Mouse (Mus musculus) kidney, postnatal 4 days (tissue): ENCODE results near the gene Ss18l1.

Experiments used
- DNase-seq, 2 experiments: peaks; one replicate each; pipeline ENCODE4 v3.0.0; 2021; ENCODE audit warnings: mixed read lengths in 2 of 2

Ss18l1 gene

GRCm38 (mm10) chr2:180087472-180087871 lies 45.2 kb downstream of the Ss18l1 start:
- no peak for DNase-seq

DNA sequence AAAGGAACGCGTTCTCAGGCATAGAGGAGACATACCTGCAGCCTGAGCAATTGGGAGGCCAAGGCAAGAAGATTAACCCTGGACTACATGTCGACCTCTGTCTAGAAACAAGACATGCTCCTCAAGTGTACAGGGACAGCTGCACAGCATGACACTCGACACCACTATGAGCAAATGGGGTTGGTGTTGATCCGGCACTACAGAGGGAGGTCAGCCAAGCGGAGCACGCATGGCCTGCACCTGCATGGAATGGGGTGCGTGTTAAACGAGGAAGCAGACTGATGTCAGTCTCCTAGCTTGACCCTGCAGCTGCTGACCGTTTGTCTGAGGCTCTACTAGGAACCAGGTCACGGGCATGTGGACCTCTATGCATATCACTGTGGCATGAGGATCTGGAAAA lies 48.0 kb downstream of the Ss18l1 start:
- DNase-seq = no peak

DNA sequence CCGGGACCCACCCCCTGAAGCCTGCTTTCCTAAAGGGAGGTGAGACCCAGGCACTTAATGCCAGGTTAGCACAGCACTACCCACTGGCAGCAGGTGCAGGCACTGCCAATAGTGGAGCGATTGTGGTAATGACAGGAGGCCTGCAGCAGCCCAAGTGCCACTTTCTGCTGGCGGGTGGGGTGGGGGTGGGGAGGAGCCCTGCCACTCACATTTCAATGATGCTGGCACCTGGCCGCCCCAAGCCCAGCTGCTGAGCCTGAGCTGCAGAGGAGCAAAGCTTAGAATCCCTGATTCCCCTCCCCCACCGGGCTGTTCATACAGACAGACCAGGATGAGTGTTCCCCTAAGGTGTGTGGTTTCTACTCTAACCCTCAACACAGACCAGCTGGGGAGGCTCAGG lies 53.4 kb downstream of the Ss18l1 start:
- DNase-seq = no peak

GRCm38 (mm10) chr2:180097585-180097984 lies 55.3 kb downstream of the Ss18l1 start:
- DNase-seq = no peak

DNA sequence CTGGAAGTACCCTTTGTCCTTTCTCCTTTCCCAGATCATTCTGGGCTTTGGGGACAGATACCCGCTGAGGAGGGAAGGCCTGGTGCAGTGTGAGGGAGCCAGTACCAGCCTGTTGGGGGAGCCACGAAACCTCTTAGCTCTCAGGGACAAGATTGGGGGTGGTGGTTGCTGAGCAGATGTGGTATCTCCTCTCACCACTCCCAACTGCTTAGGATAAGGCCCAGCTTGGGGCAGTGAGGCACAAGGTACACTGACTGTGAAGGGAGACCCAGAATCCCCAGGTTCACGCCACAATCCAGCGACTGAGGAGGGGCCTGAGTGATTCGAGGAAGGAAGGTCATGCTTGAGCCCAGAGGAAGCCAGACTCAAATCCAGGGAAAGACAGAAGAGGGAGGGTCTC lies 55.9 kb downstream of the Ss18l1 start:
- DNase-seq = no peak

GRCm38 (mm10) chr2:180099529-180099928 lies 57.2 kb downstream of the Ss18l1 start:
- peak; percentile 35 to 48 for DNase-seq

DNA sequence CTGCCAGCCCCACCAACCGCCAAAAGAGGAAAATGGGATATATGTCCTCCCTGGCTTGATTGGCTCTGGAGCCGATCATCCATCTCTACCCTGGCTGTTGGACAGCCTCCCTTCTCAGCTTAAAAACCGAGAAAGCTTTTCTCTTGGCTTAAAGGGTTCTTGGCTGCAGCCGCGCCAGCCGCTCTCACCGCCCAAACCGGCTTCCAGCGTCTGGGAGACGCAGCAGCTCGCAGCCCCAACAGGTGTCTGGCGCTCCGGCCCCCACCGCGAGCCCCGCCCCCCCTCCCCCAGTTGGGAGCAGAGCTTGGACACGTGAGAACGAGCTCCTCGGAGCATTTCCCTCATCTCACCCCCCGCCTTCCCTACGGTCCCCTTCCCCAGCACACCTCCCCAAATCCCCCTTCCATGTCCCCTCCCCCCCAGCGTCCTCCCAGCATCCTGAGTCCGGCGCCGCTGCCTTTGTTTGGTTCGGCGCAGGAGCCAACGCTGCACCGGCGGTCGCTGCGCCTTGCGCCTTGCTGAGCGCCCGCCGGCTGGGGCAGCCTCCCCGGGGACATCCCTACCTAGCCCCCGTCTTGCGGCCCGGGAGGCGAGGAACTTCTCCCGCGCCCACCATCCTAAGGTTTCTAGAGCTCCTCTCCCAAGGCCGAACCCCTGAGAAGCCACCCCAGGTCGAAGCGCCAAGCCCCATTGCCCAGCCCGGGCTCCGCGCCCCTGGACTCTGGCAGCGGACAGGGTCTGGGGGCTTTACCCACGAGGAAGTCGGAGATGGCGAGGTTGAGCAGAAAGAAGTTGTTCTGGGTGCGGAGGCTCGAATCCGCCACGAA lies 61.1 kb downstream of the Ss18l1 start:
- DNase-seq = no peak

DNA sequence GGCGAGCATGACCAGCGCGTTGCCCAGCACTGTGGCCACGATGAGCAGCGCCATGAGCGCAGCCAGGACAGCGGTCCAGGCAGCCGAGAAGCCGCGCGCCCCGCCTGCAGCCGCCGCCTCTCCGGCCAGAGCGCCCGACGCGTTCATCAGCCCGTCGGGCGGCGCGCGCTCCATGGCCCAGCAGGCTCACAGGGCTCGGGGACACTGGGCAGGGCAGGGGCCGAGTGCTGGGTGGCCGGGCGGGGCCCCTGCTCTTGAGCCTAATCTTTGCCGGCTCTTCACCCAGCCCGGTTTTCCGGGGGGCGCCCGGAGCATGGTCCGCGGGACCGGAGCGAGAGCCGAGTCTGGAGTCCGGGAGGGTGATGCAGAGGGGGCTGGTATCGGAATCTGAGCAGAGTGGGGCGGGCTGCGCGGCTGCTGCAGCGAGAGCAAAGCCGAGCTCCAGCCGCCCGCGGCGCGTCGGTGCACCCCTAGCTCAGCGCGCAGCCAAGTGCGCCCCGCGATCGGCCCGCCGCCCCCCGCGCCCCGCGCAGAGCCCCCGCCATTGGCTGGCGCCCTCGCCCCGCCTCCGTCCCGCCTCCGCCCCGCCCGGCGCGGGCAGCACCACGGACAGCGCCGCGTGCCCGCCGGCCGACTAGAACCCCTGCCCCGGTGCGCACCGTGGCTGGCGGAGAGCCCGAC lies 61.8 kb downstream of the Ss18l1 start, which contains the start of gene Hrh3:
Hrh3 (minus strand) TSS at position 511 of the 681 bp plus-strand sequence.
- peak; percentile 87 to 90 for DNase-seq

DNA sequence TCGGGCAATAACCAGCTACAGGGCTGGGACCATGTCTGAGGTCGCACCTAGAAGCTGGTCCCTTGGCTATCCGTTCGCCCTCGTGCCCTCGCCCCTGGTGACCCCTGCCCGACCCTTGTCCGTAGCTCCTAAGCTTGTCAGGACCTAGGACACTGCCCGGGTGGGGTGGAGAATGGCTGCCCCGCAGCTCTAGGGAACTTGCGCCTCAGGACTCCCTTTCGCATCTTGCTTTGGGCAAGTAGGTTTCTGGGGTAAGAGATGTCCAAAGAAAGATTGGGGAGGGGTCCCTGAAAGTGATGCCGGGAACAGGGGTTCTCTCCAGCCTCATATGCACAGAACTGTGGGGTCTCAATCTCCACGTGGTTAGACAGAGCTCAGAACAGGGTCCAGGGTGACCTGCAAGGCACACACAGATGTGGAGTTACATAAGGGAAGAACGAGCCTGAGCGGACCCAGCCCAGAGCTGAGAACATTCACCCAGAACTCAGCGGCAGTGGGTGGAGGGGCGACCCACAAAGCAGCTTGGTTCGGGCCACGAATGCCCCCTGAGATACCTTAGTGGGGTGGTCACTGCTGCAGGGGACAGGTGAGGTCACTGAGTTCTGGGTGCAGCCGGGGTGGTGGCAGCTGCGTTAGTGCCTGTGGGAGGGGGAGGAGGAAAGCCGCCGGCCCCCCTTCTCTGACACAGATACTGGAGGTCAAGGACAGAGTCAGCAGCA lies 62.5 kb downstream of the Ss18l1 start:
- no peak for DNase-seq

DNA sequence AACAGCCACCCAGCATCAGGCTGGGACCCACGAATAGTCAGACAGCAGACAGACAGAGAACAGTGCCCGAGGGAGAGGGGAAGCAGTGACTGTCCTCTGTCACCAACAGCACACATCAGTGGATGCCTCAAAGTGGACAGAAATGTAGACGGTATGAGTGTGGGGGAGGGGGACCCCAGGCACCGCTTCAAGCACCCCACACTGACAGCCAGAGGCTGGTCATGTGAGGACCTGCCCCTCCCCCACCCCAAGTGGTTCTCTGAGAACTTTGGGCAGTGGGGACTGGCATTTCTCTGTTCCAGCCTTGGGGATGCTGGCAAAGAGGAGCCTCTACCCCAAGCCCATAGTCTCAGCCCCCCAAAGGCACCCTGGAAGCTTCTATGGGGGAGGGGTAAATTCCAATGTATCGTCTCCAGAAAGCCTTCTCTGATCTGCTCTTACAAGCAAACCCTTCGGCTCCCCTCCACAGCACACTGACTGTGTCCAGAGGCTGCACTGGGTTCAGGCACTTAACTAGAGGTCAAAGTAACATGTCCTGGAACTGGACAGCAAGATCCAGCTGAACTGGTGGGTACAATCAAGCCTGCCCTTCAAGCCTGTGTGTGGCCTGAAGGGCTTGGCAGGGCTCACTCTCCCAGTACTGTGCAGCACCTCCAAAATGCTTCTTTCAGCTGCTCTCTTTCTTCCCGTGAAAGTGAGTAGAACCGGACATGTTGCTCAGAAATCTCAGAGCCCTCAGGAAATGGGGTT lies 63.3 kb downstream of the Ss18l1 start:
- DNase-seq = peak in 1 of 2 experiments; percentile 22

- no peak for DNase-seq
These were observed 64.8 kb downstream of the Ss18l1 start for GRCm38 (mm10) chr2:180107081-180107480.

DNA sequence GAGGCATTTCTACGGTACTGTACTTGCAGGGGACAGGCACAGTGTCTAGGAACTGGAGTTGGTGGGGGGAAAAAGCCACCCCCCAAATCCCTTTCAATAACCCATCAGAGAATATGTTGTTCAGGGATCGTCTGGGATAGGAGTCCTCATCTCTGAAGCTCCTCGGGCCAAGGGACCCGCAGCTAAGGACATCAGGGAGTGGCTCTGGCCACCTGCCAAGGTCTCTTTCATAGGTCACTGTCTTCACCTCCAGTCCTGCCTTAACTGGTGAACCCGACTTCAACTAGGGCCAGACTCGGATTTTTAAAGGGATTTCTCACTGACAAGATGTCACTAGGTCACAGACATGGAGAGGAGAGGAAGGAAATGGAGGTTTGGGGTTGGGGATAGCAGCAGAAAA lies 66.0 kb downstream of the Ss18l1 start:
- DNase-seq = no peak

GRCm38 (mm10) chr2:180113909-180114890 lies 71.9 kb downstream of the Ss18l1 start:
- DNase-seq = peak in 1 of 2 experiments; percentile 28

DNA sequence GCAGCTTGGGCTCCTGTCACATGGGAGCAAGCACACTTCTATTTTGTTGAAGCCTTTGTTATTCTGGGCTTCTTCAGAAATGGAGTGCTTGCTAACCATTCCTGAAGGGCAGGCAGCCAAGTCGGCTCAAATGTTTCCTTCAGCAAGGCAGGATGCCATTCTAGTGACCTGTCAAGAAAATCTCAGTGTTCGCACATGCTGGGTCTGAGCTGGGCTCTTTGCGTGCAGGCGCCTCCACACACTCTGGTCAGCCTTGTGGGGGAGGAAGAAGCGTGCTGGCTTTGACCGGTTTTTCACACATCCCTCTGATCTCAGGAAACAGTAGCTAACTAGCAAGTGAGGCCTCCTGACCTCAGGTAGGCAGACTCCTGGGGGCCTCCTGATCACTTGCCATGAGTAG lies 73.0 kb downstream of the Ss18l1 start:
- DNase-seq = peak; percentile 53 to 71

- no peak for DNase-seq
These were observed 73.8 kb downstream of the Ss18l1 start for GRCm38 (mm10) chr2:180116081-180116493.

DNA sequence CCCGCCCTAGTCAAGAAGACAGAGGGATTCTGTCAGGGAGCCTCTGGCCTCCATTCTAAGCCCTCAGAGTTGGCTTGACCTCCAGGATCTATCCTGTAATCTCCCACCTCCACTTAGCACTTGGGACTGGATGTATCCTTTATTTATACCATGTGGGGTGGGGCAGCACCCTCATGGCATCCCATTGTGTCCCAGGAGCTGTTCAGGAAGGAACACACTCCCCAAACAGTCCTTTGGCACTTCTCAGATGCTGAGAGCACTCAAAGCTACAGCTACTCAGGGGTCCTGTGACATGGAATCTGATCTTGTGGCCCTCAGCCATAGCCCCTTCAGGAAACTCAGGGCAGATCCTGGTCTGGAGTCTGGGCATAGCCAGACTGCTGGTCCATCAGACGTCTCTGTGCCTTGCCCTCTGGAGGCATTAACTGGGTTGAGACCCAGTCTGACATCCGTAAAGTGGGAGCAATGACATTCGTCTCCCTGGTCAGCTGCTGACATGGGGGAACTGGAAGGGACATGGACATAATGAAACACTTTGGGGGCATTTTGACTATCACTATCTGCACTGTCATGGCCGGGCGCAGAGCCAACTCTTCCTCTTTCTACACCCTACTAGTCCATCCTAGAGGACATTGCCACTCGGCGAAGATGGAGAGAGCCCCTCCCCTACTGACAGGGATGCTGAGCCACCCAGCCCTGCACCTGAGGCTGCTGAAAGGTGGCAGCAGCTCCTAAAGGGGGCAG lies 74.6 kb downstream of the Ss18l1 start:
- DNase-seq = no peak

DNA sequence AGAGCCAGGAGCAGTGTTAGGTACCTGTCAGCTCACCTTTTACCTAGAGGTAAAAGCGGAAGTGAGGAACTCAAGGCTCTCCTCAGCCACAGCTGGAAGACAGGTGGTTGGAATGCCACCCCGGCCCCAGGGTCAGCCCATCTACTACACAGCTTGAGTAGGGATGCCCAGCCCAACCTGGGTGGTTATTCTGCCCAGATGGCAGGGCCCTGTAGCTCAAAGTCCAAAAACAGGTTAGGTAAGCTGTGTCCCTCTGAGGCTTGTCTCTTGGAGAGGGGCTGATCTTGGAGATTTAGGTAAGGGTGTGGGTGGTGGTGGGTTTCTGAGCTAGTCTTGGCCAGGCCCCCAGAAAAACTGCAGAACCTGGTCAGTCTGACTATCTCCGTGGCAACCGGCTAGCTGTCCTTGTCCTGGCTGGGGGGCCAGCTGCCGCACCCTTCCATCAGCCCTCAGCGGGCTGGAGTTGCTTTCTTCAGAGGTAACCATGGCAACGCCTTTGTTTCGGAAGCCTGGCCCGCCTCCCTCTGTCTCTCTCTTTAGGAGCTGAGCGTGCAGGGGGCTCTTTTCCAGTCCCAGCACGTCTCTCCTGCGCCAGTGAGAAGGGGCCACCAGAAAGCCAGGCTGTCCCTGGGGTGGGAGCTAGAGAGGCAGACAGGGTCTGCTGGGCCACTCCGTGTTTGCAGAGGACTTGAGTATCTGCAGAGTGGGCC lies 75.3 kb downstream of the Ss18l1 start:
- DNase-seq = peak; percentile 22 to 39

GRCm38 (mm10) chr2:180118661-180119438 lies 76.5 kb downstream of the Ss18l1 start, which contains the start of gene Osbpl2:
Osbpl2 (plus strand) TSS chr2:180119306.
- peak; percentile 100 for DNase-seq
